Mouse (Mus musculus): ENCODE measurements around the gene Sema3b. TPM values are rescaled to one million over a fixed set of nuclear protein-coding genes. Genes with fewer than 3 reads are reported as not detected.
"Not testable (repeated sequence)": the region's sequence is repeated elsewhere in the genome, so short reads cannot be mapped to it uniquely, and the experiment has no call there.

Sema3b gene
- total RNA-seq, 1 experiment from 2014 or later = not detected

DNA sequence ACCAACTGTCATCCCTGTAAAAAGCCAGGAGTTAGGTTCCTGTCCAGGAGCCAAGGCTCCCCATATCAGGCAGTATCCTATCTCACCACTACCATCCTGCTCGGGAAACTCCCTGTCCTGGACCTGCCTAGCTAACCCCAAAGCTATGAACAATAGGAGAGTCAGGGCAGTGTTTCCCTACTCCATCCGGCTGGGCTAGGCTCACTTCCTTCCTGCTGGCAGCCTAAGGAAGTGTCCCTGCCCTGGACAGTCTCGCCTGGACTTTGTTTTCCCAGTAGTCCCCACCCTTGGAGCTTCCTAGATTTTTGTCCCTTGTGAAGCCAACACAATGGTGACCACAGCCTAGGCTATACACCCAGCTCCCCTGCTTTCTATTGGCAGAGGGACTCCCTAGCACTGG is 42.2 kb downstream of the Sema3b start:
- ATAC-seq (replicated peaks in 1 of 2; ENCODE audit: insufficient read depth in 1 of 2, low FRiP score in 2 of 2, low TSS enrichment in 1 of 2, low read depth in 1 of 2, poor library complexity in 2 of 2, severe bottlenecking in 2 of 2) = no peak

- ATAC-seq (replicated peaks in 1 of 2; ENCODE audit: insufficient read depth in 1 of 2, low FRiP score in 2 of 2, low TSS enrichment in 1 of 2, low read depth in 1 of 2, poor library complexity in 2 of 2, severe bottlenecking in 2 of 2) = no peak
These were observed 42.9 kb downstream of the Sema3b start for GRCm38 (mm10) chr9:107566041-107566709.

DNA sequence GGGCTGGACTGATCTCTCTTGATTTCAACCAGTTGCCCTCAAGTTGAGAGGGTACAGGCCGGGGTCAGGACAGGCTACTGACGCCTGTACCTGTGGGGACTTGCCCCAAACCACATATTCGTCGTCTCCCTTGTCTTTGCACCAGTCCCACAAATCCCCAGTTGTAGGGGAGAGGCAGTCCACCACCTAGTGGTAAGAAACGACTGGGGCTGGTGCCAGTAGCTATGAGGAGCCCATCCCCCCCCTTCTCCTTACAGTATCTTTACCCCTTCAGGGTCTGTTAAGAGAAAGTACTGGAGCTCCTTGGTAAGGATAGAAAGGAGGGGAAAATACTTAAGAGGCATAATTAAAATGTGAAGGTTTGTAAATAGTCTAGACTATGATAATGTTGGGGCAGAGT is 43.5 kb downstream of the Sema3b start:
- ATAC-seq (replicated peaks in 1 of 2; ENCODE audit: insufficient read depth in 1 of 2, low FRiP score in 2 of 2, low TSS enrichment in 1 of 2, low read depth in 1 of 2, poor library complexity in 2 of 2, severe bottlenecking in 2 of 2) = not testable (repeated sequence)

DNA sequence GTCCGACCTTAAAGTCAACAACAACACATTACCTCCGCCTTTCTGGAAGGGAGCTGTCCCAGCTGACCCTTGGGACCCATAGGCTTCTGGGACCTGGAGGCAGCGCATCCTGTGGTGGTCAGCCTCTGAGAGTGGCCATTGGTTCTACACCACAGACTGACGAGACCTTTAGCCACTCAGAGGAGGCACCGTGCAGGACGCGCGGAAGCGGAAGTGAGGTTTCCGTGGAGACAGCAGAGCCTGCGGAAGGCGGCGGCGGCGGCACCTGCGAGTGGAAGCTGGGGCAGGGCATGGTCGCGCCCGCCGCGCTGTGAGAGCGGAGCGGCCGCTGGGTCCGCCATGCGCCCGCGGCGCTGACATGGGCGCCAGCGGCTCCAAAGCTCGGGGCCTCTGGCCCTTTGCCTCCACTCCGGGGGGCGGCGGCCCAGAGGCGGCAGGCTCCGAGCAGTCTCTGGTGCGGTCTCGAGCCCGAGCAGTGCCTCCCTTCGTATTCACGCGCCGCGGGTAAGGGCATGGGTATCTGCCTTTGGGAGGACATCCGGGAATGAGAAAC is 45.9 kb downstream of the Sema3b start, which contains the start of gene Tusc2:
Gene Tusc2 (plus strand): TSS at position 227 of the 553 bp plus-strand sequence.
- ATAC-seq (replicated peaks in 1 of 2; ENCODE audit: insufficient read depth in 1 of 2, low FRiP score in 2 of 2, low TSS enrichment in 1 of 2, low read depth in 1 of 2, poor library complexity in 2 of 2, severe bottlenecking in 2 of 2) = peak; percentile 98

GRCm38 (mm10) chr9:107556346-107556745 is 52.7 kb downstream of the Sema3b start:
- ATAC-seq (replicated peaks in 1 of 2; ENCODE audit: insufficient read depth in 1 of 2, low FRiP score in 2 of 2, low TSS enrichment in 1 of 2, low read depth in 1 of 2, poor library complexity in 2 of 2, severe bottlenecking in 2 of 2) = no peak

- no peak for ATAC-seq (replicated peaks in 1 of 2; ENCODE audit: insufficient read depth in 1 of 2, low FRiP score in 2 of 2, low TSS enrichment in 1 of 2, low read depth in 1 of 2, poor library complexity in 2 of 2, severe bottlenecking in 2 of 2)
These were observed 53.3 kb downstream of the Sema3b start for GRCm38 (mm10) chr9:107555701-107556100.

DNA sequence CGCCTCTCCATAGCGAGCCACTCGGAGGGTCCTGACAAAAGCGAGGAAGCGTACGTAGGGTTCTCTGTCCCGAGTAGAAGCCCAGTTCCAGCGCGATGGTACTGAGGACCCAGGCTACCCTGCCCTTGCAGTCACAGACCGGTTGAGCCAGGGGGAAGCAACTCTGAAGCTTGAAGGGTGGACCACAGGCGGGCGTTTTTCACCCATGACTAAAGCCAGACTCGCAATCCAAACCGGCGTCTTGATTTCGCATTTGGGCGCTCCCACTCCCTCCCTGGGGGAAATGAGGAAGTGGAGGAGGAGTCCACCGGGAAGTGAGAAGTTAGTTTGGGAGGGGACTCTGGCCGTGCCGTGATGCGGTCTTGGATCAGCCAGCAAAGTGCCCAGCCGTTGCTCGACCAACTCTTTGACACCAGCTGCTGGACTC is 54.0 kb downstream of the Sema3b start:
- ATAC-seq (replicated peaks in 1 of 2; ENCODE audit: insufficient read depth in 1 of 2, low FRiP score in 2 of 2, low TSS enrichment in 1 of 2, low read depth in 1 of 2, poor library complexity in 2 of 2, severe bottlenecking in 2 of 2) = peak; percentile 1 to 11; a peak in 1 of 4 replicates

DNA sequence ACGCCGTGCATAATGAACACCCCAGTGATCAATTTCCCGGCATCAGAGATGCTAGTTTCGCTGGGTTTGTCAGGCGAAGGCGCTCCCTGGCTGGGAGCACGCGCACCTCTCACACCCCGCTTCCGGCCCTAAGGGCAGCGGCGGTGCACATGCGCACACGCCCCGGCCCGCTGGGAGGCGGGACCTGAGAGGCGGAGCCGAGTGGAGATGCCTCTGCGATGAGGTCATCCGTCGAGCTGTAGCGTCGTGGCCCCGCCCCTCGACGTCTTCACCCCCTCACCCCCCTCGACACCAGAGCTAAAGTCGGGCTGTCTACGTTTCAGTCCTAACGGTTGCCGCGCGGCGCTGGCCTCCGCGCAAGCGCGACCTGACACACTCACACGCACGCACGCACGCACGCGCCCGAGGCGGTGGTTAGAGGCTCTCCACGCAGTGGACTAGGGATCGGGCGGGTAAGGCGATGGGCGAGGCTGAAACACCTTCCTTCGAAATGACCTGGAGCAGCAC is 54.7 kb downstream of the Sema3b start:
- ATAC-seq (replicated peaks in 1 of 2; ENCODE audit: insufficient read depth in 1 of 2, low FRiP score in 2 of 2, low TSS enrichment in 1 of 2, low read depth in 1 of 2, poor library complexity in 2 of 2, severe bottlenecking in 2 of 2) = peak; percentile 78 to 85

DNA sequence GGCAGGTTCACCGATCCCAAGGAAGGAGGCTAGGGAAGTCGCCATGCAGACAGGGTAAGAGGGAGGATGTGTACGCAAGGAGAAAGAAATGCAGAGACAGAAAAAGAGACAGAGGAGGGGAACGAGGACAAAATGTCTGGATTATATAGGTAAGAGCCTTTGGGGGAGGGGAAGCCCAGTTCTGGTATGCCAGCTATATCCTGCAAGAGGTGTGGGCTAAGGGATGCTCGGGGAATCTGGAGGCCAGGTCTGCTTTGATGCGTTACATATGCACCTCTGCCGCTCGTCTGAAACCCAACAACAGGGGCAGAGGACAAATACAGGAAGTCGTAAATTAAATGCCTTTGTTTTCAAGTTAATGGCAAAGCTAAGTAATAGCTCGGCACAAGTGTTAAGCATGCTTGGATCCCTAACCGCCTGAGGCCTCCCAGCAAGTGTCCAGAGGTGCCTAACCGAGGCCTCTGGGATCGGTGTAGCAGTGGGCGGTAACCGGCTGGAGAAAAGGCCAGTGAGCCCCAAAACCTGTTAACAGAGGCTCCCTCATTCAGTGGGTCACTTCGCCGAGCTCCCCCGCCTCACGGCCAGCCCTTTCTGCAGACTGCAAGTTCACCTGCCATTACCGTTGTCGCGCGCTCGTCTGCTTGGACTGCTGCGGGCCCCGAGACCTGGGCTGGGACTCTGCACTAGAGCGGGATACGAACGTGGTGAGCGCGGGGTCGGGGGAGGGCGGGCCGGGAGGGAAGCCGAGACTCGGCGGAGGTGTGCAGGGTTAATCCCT is 55.3 kb downstream of the Sema3b start:
- 0 out of 4 replicates have a peak, but pooled peaks of 1 of the 2 experiments have one; percentile 0 for ATAC-seq (replicated peaks in 1 of 2; ENCODE audit: insufficient read depth in 1 of 2, low FRiP score in 2 of 2, low TSS enrichment in 1 of 2, low read depth in 1 of 2, poor library complexity in 2 of 2, severe bottlenecking in 2 of 2)

GRCm38 (mm10) chr9:107552690-107553393 is 56.2 kb downstream of the Sema3b start:
- no peak for ATAC-seq (replicated peaks in 1 of 2; ENCODE audit: insufficient read depth in 1 of 2, low FRiP score in 2 of 2, low TSS enrichment in 1 of 2, low read depth in 1 of 2, poor library complexity in 2 of 2, severe bottlenecking in 2 of 2)

DNA sequence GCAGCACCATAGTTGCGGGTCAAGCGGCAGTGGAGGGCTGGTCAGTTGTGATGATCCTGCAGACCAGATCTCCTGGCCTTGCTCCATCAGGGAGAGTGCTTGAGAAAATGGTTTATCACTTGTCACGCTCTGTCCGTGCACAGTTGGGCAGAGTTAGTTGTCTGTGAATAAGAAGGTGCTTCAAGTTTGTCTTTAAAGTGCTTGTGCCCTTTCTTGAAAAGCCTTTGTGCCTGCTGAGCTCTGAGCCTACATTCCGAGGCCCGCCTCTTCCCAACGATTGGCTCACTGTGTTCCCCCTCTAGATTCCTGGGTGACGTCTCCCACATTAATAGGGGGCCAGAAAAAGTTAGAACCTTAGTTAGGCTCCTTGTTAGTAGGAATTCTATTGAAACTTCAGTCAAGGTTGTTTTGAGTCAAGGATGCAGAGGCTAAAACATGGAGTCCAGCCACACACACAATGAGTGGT is 57.1 kb downstream of the Sema3b start:
- no peak for ATAC-seq (replicated peaks in 1 of 2; ENCODE audit: insufficient read depth in 1 of 2, low FRiP score in 2 of 2, low TSS enrichment in 1 of 2, low read depth in 1 of 2, poor library complexity in 2 of 2, severe bottlenecking in 2 of 2)

DNA sequence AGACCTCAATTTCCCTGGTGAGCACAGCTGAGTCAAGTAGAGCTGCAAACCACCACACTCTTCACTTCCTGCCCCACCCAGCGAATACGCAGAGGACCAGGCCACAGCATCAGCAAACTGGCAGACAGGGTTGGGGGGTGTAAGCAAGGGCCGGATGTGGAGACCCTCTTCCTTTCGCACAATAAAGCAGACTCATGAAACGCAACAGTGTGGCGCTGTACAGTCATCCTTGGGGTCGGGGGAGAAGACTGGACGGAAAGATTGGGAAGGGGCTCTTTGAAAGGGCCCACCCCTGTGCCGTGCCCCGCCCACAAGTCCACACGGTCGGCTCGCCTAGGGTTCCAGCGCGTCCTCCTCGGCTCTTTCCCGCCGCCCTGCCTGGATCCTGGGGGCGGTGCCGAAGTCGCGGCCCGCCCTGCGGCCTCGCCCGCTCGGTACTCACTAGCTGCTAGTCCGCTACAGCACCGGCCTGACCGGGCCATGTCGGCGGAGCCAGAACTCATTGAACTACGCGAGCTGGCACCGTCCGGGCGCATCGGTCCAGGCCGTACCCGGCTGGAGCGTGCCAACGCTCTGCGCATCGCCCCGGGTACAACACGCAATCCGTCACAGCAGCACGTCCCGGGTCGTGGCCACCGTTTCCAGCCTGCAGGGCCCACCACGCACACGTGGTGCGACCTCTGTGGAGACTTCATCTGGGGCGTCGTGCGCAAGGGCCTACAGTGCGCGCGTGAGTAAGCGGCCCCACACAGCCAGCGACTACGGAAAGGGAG is 57.7 kb downstream of the Sema3b start, which contains the start of gene Rassf1:
Gene Rassf1 (plus strand): TSS at position 439 of the 773 bp plus-strand sequence.
- peak in 1 of 2 experiments; percentile 21; a peak in 1 of 4 replicates for ATAC-seq (replicated peaks in 1 of 2; ENCODE audit: insufficient read depth in 1 of 2, low FRiP score in 2 of 2, low TSS enrichment in 1 of 2, low read depth in 1 of 2, poor library complexity in 2 of 2, severe bottlenecking in 2 of 2)

DNA sequence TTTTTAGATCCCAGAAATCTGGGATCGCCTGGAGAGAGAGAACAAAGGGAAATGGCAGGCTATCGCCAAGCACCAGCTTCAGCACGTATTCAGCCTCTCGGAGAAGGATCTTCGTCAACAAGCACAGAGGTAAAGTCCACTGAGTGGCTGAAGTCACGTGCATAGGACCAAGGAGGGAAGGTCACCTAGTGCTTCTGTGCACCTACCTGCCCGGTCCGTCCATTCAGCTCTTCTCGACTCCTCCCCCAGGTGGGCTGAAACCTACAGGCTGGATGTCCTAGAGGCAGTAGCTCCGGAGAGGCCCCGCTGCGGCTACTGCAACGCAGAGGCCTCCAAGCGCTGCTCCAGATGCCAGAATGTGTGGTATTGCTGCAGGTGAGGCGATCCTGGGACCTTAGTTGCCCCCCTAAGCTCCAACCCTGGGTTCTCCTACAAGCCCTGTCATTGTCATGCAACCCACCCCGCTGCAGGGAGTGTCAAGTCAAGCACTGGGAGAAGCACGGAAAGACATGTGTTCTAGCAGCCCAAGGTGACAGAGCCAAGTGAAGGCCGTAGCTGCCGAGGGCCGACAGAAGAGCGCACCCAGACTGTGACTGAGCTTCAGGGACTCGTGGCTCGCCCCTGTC is 58.4 kb downstream of the Sema3b start:
- no peak for ATAC-seq (replicated peaks in 1 of 2; ENCODE audit: insufficient read depth in 1 of 2, low FRiP score in 2 of 2, low TSS enrichment in 1 of 2, low read depth in 1 of 2, poor library complexity in 2 of 2, severe bottlenecking in 2 of 2)

GRCm38 (mm10) chr9:107549297-107550074 is 59.5 kb downstream of the Sema3b start:
- no peak for ATAC-seq (replicated peaks in 1 of 2; ENCODE audit: insufficient read depth in 1 of 2, low FRiP score in 2 of 2, low TSS enrichment in 1 of 2, low read depth in 1 of 2, poor library complexity in 2 of 2, severe bottlenecking in 2 of 2)

DNA sequence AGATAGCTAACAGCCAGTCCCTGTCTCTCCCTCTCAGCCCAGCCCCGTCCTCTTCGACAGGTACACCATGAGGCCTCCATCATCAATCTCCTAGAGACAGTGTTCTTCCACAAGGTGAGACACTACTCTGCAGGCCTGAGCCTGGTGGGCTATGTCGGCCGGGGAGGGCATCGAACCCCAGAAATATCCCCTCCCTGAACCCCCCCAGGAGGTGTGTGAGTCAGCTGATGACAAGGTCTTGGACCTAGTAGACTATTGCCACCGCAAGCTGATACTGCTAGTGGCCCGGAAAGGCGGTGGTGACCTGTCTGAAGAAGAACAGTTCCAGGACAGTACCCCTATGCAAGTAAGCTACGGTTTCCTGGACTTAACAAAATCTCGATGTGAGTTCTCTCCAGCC is 60.2 kb downstream of the Sema3b start:
- no peak for ATAC-seq (replicated peaks in 1 of 2; ENCODE audit: insufficient read depth in 1 of 2, low FRiP score in 2 of 2, low TSS enrichment in 1 of 2, low read depth in 1 of 2, poor library complexity in 2 of 2, severe bottlenecking in 2 of 2)

GRCm38 (mm10) chr9:107547957-107548356 is 61.1 kb downstream of the Sema3b start:
- no peak for ATAC-seq (replicated peaks in 1 of 2; ENCODE audit: insufficient read depth in 1 of 2, low FRiP score in 2 of 2, low TSS enrichment in 1 of 2, low read depth in 1 of 2, poor library complexity in 2 of 2, severe bottlenecking in 2 of 2)

Measured in hematopoietic stem cell, adult 5-6 weeks (primary cell).